Mouse (Mus musculus): Measurements from ENCODE around the gene Gm49673. TPM values are rescaled to one million over a fixed set of nuclear protein-coding genes. Genes with fewer than 3 reads are reported as not detected.
A peak's percentile ranks its signal among the peaks of the same experiment; 100 is the strongest.
"Not testable (repeated sequence)": the region's sequence is repeated elsewhere in the genome, so short reads cannot be mapped to it uniquely, and the experiment has no call there.

Gene Gm49673
- polyA plus RNA-seq, 1 experiment from 2014 or later: 0.09 TPM

GRCm38 (mm10) chr17:8143802-8144673 lies 3.5 kb downstream of the Gm49673 start:
- 45% methylated on average over 13 of the region's 14 CpGs for WGBS
- not testable (repeated sequence) for H3K4me3 ChIP-seq (replicated peaks; ENCODE audit: low read length); H3K4me1 ChIP-seq (ENCODE audit: control insufficient read depth, insufficient read depth, low read length); H3K27me3 ChIP-seq (ENCODE audit: control insufficient read depth, insufficient read depth, low read length); H3K9me3 ChIP-seq (replicated peaks; ENCODE audit: control insufficient read depth, low read length); H3K9ac ChIP-seq (ENCODE audit: low read length); ATAC-seq (ENCODE audit: insufficient read depth, low FRiP score); H3K27ac ChIP-seq (ENCODE audit: low read length); H3K4me2 ChIP-seq (ENCODE audit: low read depth, low read length); H3K36me3 ChIP-seq (ENCODE audit: control insufficient read depth, insufficient read depth, low read length)

- not testable (repeated sequence) for H3K4me1 ChIP-seq (ENCODE audit: control insufficient read depth, insufficient read depth, low read length); H3K9me3 ChIP-seq (replicated peaks; ENCODE audit: control insufficient read depth, low read length)
Observed at GRCm38 (mm10) chr17:8140210-8140609, 7.4 kb downstream of the Gm49673 start.

GRCm38 (mm10) chr17:8138116-8138515 lies 9.5 kb downstream of the Gm49673 start:
- WGBS: 96% methylated on average over 5 of the region's 5 CpGs

More at GRCm38 (mm10) chr17:8140210-8140609, 7.4 kb downstream of the Gm49673 start:
- not testable (repeated sequence) for H3K4me2 ChIP-seq (ENCODE audit: low read depth, low read length); H3K36me3 ChIP-seq (ENCODE audit: control insufficient read depth, insufficient read depth, low read length); H3K27me3 ChIP-seq (ENCODE audit: control insufficient read depth, insufficient read depth, low read length); H3K27ac ChIP-seq (ENCODE audit: low read length); H3K9ac ChIP-seq (ENCODE audit: low read length); ATAC-seq (ENCODE audit: insufficient read depth, low FRiP score); H3K4me3 ChIP-seq (replicated peaks; ENCODE audit: low read length)
- WGBS: 83% methylated on average over 3 of the region's 3 CpGs

GRCm38 (mm10) chr17:8130849-8131248 lies 16.7 kb downstream of the Gm49673 start:
- no CpG with 5 or more reads among the region's 6 CpGs for WGBS
- not testable (repeated sequence) for H3K4me2 ChIP-seq (ENCODE audit: low read depth, low read length); H3K36me3 ChIP-seq (ENCODE audit: control insufficient read depth, insufficient read depth, low read length); ATAC-seq (ENCODE audit: insufficient read depth, low FRiP score); H3K9me3 ChIP-seq (replicated peaks; ENCODE audit: control insufficient read depth, low read length); H3K27ac ChIP-seq (ENCODE audit: low read length); H3K27me3 ChIP-seq (ENCODE audit: control insufficient read depth, insufficient read depth, low read length); H3K9ac ChIP-seq (ENCODE audit: low read length); H3K4me1 ChIP-seq (ENCODE audit: control insufficient read depth, insufficient read depth, low read length); H3K4me3 ChIP-seq (replicated peaks; ENCODE audit: low read length)

More at GRCm38 (mm10) chr17:8138116-8138515, 9.5 kb downstream of the Gm49673 start:
- not testable (repeated sequence) for H3K4me1 ChIP-seq (ENCODE audit: control insufficient read depth, insufficient read depth, low read length); ATAC-seq (ENCODE audit: insufficient read depth, low FRiP score); H3K9ac ChIP-seq (ENCODE audit: low read length); H3K36me3 ChIP-seq (ENCODE audit: control insufficient read depth, insufficient read depth, low read length); H3K27me3 ChIP-seq (ENCODE audit: control insufficient read depth, insufficient read depth, low read length); H3K4me2 ChIP-seq (ENCODE audit: low read depth, low read length); H3K9me3 ChIP-seq (replicated peaks; ENCODE audit: control insufficient read depth, low read length); H3K4me3 ChIP-seq (replicated peaks; ENCODE audit: low read length); H3K27ac ChIP-seq (ENCODE audit: low read length)

- H3K9me3 ChIP-seq (replicated peaks; ENCODE audit: control insufficient read depth, low read length); H3K36me3 ChIP-seq (ENCODE audit: control insufficient read depth, insufficient read depth, low read length); H3K27ac ChIP-seq (ENCODE audit: low read length); H3K4me2 ChIP-seq (ENCODE audit: low read depth, low read length); H3K9ac ChIP-seq (ENCODE audit: low read length); H3K27me3 ChIP-seq (ENCODE audit: control insufficient read depth, insufficient read depth, low read length); H3K4me1 ChIP-seq (ENCODE audit: control insufficient read depth, insufficient read depth, low read length); H3K4me3 ChIP-seq (replicated peaks; ENCODE audit: low read length): not testable (repeated sequence)
- WGBS: 74% methylated on average over 9 of the region's 9 CpGs
- ATAC-seq (ENCODE audit: insufficient read depth, low FRiP score): peak; percentile 53; the same call in 1 of the 2 replicates
Observed at GRCm38 (mm10) chr17:8129578-8129977, 18.0 kb downstream of the Gm49673 start.

GRCm38 (mm10) chr17:8128326-8128993 lies 19.1 kb downstream of the Gm49673 start:
- not testable (repeated sequence) for H3K9me3 ChIP-seq (replicated peaks; ENCODE audit: control insufficient read depth, low read length)

GRCm38 (mm10) chr17:8124586-8124985 lies 23.0 kb downstream of the Gm49673 start:
- H3K4me1 ChIP-seq (ENCODE audit: control insufficient read depth, insufficient read depth, low read length); H3K4me2 ChIP-seq (ENCODE audit: low read depth, low read length); H3K27ac ChIP-seq (ENCODE audit: low read length); H3K9ac ChIP-seq (ENCODE audit: low read length); H3K36me3 ChIP-seq (ENCODE audit: control insufficient read depth, insufficient read depth, low read length); H3K9me3 ChIP-seq (replicated peaks; ENCODE audit: control insufficient read depth, low read length); H3K4me3 ChIP-seq (replicated peaks; ENCODE audit: low read length); H3K27me3 ChIP-seq (ENCODE audit: control insufficient read depth, insufficient read depth, low read length): not testable (repeated sequence)
- WGBS: 92% methylated on average over 2 of the region's 6 CpGs
- peak; percentile 78; the same call in 1 of the 2 replicates for ATAC-seq (ENCODE audit: insufficient read depth, low FRiP score)

More at GRCm38 (mm10) chr17:8128326-8128993, 19.1 kb downstream of the Gm49673 start:
- H3K4me1 ChIP-seq (ENCODE audit: control insufficient read depth, insufficient read depth, low read length); H3K36me3 ChIP-seq (ENCODE audit: control insufficient read depth, insufficient read depth, low read length); ATAC-seq (ENCODE audit: insufficient read depth, low FRiP score); H3K27me3 ChIP-seq (ENCODE audit: control insufficient read depth, insufficient read depth, low read length); H3K4me3 ChIP-seq (replicated peaks; ENCODE audit: low read length); H3K9ac ChIP-seq (ENCODE audit: low read length); H3K27ac ChIP-seq (ENCODE audit: low read length); H3K4me2 ChIP-seq (ENCODE audit: low read depth, low read length): not testable (repeated sequence)
- 67% methylated on average over 1 of the region's 7 CpGs for WGBS

- not testable (repeated sequence) for H3K4me3 ChIP-seq (replicated peaks; ENCODE audit: low read length); H3K4me1 ChIP-seq (ENCODE audit: control insufficient read depth, insufficient read depth, low read length); ATAC-seq (ENCODE audit: insufficient read depth, low FRiP score); H3K36me3 ChIP-seq (ENCODE audit: control insufficient read depth, insufficient read depth, low read length); H3K4me2 ChIP-seq (ENCODE audit: low read depth, low read length); H3K9ac ChIP-seq (ENCODE audit: low read length); H3K27ac ChIP-seq (ENCODE audit: low read length); H3K9me3 ChIP-seq (replicated peaks; ENCODE audit: control insufficient read depth, low read length); H3K27me3 ChIP-seq (ENCODE audit: control insufficient read depth, insufficient read depth, low read length)
- WGBS: no CpG with 5 or more reads among the region's 3 CpGs
Observed at GRCm38 (mm10) chr17:8122974-8123373, 24.6 kb downstream of the Gm49673 start.

- not testable (repeated sequence) for H3K27ac ChIP-seq (ENCODE audit: low read length); H3K9ac ChIP-seq (ENCODE audit: low read length); H3K4me2 ChIP-seq (ENCODE audit: low read depth, low read length); H3K9me3 ChIP-seq (replicated peaks; ENCODE audit: control insufficient read depth, low read length); ATAC-seq (ENCODE audit: insufficient read depth, low FRiP score); H3K4me1 ChIP-seq (ENCODE audit: control insufficient read depth, insufficient read depth, low read length); H3K36me3 ChIP-seq (ENCODE audit: control insufficient read depth, insufficient read depth, low read length); H3K27me3 ChIP-seq (ENCODE audit: control insufficient read depth, insufficient read depth, low read length); H3K4me3 ChIP-seq (replicated peaks; ENCODE audit: low read length)
- no CpG with 5 or more reads among the region's 6 CpGs for WGBS
Observed at GRCm38 (mm10) chr17:8116928-8117327, 30.7 kb downstream of the Gm49673 start.
